In genomic region chr19:57304666-57305065, GRCm38 (mm10) we compare ENCODE assay signal across 20 mouse cellular contexts.
"Had no signal": no experiment of that assay in that cellular context is flagged by ENCODE, and none has a peak within 500 bp of the region (broad histone marks: within the 10 kb centered on the region; RNA-seq: fewer than 3 reads in every experiment).

No protein-coding gene starts in this region.

- H3K27ac ChIP-seq: limb, embryonic 12.5 days; limb, embryonic 15.5 days; liver, embryonic 14.5 days; lung, embryonic 15.5 days; midbrain, embryonic 10.5 days; midbrain, embryonic 13.5 days; stomach, postnatal 0 days had no signal

- H3K9me3 ChIP-seq: limb, embryonic 12.5 days; limb, embryonic 15.5 days; lung, embryonic 15.5 days; megakaryocyte, embryonic 14.5 days; midbrain, embryonic 10.5 days; midbrain, embryonic 13.5 days had no signal

- H3K9ac ChIP-seq: limb, embryonic 12.5 days; limb, embryonic 15.5 days; liver, embryonic 14.5 days; liver, postnatal 0 days; lung, embryonic 15.5 days; midbrain, embryonic 13.5 days had no signal

- H3K36me3 ChIP-seq: limb, embryonic 12.5 days; limb, embryonic 15.5 days; lung, embryonic 15.5 days; midbrain, embryonic 10.5 days; midbrain, embryonic 13.5 days had no signal

- ATAC-seq: liver, postnatal 0 days; midbrain, embryonic 13.5 days had no signal

- H3K4me3 ChIP-seq: limb, embryonic 12.5 days; limb, embryonic 15.5 days; lung, embryonic 15.5 days; megakaryocyte, embryonic 14.5 days; midbrain, embryonic 10.5 days; midbrain, embryonic 13.5 days had no signal

- H3K4me2 ChIP-seq: limb, embryonic 12.5 days; limb, embryonic 15.5 days; liver, embryonic 11.5 days; lung, embryonic 15.5 days; midbrain, embryonic 13.5 days had no signal

- H3K27me3 ChIP-seq: limb, embryonic 12.5 days; limb, embryonic 15.5 days; lung, embryonic 15.5 days; midbrain, embryonic 13.5 days had no signal

- H3K4me1 ChIP-seq: megakaryocyte, embryonic 14.5 days had no signal

- DNase-seq: kidney, postnatal 14 days; kidney, postnatal 4 days; left cerebral cortex, postnatal 4 days; liver, postnatal 0 days; lung, postnatal 10 days; lung, postnatal 36 days; right cerebral cortex, postnatal 14 days; right cerebral cortex, postnatal 4 days; thymus, adult 2 months; thymus, postnatal 14 days; thymus, postnatal 4 days had no signal
